Mouse (Mus musculus) hindbrain, embryonic 10.5 days (tissue): ENCODE results near the gene Nampt. TPM values are rescaled to one million over a fixed set of nuclear protein-coding genes. Genes with fewer than 3 reads are reported as not detected.
A peak's percentile ranks its signal among the peaks of the same experiment; 100 is the strongest.
"Not testable (repeated sequence)": the region's sequence is repeated elsewhere in the genome, so short reads cannot be mapped to it uniquely, and the experiment has no call there.

Source experiments
- DNase-seq: peaks from one replicate; pipeline ENCODE4 v3.0.0-alpha.2; 2017; ENCODE audit warnings: low spot score
- H3K27ac ChIP-seq: fragments of 300-500 bp; sonication (generic); 2 replicates; pipeline ENCODE4 v1.5.1; 2016; ENCODE audit warnings: mild to moderate bottlenecking, moderate library complexity
- H3K27me3 ChIP-seq: fragments of 300-500 bp; sonication (generic); 2 replicates; pipeline ENCODE4 v1.6.1; 2016; ENCODE audit warnings: mild to moderate bottlenecking; ENCODE audit not compliant: poor library complexity, insufficient read depth, severe bottlenecking
- H3K36me3 ChIP-seq: fragments of 300-500 bp; sonication (generic); 2 replicates; pipeline ENCODE4 v1.6.1; 2016; ENCODE audit warnings: mild to moderate bottlenecking, moderate library complexity
- H3K4me1 ChIP-seq: fragments of 300-500 bp; sonication (generic); replicated peaks from 2 replicates; pipeline ENCODE4 v1.6.1; 2016; ENCODE audit warnings: mild to moderate bottlenecking
- H3K4me3 ChIP-seq: fragments of 300-500 bp; sonication (generic); 2 replicates; pipeline ENCODE4 v1.5.1; 2016; ENCODE audit warnings: mild to moderate bottlenecking, moderate library complexity
- H3K9me3 ChIP-seq: fragments of 300-500 bp; sonication (generic); 2 replicates; pipeline ENCODE4 v1.6.1; 2016; ENCODE audit warnings: mild to moderate bottlenecking, moderate library complexity
- WGBS: fragments of 180-500 bp; shearing (Covaris S2); methylation state at CpG from one replicate; pipeline ENCODE4 v1.1.7; 2016; 5-methylcytosine and 5-hydroxymethylcytosine counted together
- polyA plus RNA-seq: library from polyadenylated mRNA; unstranded; fragments of >200 nt; fragmentation: Nextera tagmentation; extraction: Ambion mirVana; gene quantifications from 2 replicates; pipeline ENCODE4 v1.2.1, GENCODE M21; 2016

Nampt gene
- polyA plus RNA-seq, 1 experiment from 2014 or later: 26.6 TPM

DNA sequence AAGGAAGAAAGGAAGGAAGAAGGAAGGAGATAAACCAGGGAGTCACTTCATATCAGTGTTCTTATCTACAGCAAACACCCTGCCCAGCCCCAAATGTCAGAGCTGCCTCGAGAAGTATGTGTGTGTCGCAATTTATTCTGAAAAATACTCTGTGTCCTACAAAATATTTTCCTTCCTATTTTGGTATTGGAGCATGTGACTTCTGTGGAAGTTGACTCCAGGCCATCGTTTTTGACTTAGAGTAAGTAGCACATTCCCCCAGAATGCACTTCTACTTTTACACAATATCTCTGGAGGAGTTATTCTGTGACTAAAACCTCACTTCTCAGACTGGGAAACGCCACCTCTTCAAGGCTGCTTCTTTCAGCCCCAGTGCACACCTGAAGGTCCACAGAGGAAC, 71.1 kb downstream of the Nampt start:
- no peak overlapping the region for H3K4me3 ChIP-seq
- H3K4me1 ChIP-seq: peaks cover 5% of the 10 kb centered on the region
- no peak for DNase-seq
- H3K27me3 ChIP-seq: no peaks in the 10 kb centered on the region
- 81% methylated on average over 4 of the region's 4 CpGs for WGBS
- no peaks in the 10 kb centered on the region for H3K36me3 ChIP-seq
- no peaks in the 10 kb centered on the region for H3K9me3 ChIP-seq
- no peak overlapping the region for H3K27ac ChIP-seq

DNA sequence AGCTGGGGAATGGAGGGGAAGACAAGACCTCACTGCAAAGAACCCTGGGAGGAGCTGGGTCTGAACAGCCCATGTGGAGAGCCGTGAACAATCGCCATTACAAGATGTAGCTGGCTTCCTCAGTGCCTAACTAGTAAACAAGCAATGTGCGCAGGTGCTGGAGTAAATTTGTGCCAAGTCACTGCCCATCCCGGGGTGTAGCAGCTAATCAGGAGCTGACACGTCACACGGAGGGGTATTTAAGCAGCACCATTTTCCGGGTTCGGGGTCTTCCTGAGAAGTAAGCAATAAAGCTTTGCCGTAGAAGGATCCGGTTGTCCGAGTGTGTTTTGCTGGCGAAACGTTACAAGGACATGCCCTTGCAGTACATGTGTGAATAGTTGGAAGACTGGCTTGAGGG, 71.9 kb downstream of the Nampt start:
- H3K27ac ChIP-seq, H3K9me3 ChIP-seq, H3K4me3 ChIP-seq, DNase-seq, H3K27me3 ChIP-seq, H3K36me3 ChIP-seq, H3K4me1 ChIP-seq: not testable (repeated sequence)
- 93% methylated on average over 13 of the region's 13 CpGs for WGBS

DNA sequence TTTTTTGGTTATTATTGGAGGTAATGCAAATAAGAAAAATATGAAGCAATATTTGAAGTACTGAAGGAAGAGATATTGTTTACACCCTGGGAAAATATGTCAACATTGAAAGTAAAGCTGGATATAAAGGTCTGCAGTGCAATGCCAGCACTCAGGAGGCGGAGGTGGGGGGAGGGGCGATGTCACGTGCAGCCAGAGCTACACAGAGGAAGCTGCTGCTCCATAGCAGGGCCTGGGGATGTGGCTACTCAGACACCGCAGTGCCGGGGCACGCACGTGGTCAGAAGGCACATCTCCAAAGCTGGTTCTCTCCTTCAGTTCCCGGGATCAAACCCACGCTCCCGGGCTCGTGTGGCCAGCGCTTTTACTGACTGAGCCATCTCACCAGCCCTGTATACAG, 73.9 kb downstream of the Nampt start:
- Histone ChIP-seq H3K27me3 (peaks cover 5% of the 10 kb centered on the region; the same call in 1 of the 2 replicates), H3K27ac (no peak overlapping the region), H3K36me3 (no peaks in the 10 kb centered on the region), H3K4me1 (peaks cover 5% of the 10 kb centered on the region), H3K9me3 (no peaks in the 10 kb centered on the region), H3K4me3 (no peak overlapping the region)
- DNase-seq: peak; percentile 41
- WGBS: 43% methylated on average over 12 of the region's 12 CpGs

DNA sequence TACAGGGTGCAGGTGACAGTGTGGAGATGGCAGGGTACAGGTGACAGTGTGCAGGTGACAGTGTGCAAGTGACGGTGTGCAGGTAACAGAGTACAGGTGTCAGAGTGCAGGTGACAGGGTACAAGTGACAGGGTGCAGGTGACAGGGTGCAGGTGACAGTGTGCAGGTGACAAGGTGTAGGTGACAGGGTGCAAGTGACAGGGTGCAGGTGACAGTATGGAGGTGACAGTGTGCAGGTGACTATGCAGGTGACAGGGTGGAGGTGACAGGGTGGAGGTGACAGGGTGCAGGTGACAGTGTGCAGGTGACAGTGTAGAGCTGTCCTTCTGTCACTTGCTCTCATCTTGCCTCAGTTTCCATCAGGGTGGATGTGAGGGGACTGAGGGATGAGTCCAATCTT, 76.5 kb downstream of the Nampt start:
- Histone ChIP-seq H3K4me3 (no peak overlapping the region), H3K27ac (no peak overlapping the region), H3K36me3 (no peaks in the 10 kb centered on the region), H3K27me3 (peaks cover 5% of the 10 kb centered on the region; the same call in 1 of the 2 replicates), H3K9me3 (no peaks in the 10 kb centered on the region), H3K4me1 (peaks cover 5% of the 10 kb centered on the region)
- DNase-seq: no peak
- 93% methylated on average over 1 of the region's 1 CpGs for WGBS

DNA sequence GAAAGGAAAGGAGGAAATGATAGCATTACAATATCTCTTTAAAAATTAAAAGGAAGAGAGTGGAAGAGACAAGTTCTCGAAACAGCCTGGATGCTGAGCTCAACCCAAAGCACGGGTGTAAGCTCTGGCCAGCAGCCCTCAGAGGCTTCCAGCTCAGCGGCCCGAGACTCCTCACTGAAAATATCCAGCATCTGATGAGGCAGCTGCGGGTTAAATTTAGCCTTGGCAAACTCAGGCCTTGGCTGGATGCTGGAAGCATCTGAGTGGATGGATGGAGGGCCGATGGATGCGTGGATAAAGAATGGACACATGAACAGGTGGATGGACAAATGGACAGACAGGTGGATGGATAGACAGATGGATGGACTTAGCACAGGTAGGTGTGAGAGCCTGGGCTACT, 77.2 kb downstream of the Nampt start:
- H3K4me3 ChIP-seq: no peak overlapping the region
- WGBS: 88% methylated on average over 7 of the region's 7 CpGs

DNA sequence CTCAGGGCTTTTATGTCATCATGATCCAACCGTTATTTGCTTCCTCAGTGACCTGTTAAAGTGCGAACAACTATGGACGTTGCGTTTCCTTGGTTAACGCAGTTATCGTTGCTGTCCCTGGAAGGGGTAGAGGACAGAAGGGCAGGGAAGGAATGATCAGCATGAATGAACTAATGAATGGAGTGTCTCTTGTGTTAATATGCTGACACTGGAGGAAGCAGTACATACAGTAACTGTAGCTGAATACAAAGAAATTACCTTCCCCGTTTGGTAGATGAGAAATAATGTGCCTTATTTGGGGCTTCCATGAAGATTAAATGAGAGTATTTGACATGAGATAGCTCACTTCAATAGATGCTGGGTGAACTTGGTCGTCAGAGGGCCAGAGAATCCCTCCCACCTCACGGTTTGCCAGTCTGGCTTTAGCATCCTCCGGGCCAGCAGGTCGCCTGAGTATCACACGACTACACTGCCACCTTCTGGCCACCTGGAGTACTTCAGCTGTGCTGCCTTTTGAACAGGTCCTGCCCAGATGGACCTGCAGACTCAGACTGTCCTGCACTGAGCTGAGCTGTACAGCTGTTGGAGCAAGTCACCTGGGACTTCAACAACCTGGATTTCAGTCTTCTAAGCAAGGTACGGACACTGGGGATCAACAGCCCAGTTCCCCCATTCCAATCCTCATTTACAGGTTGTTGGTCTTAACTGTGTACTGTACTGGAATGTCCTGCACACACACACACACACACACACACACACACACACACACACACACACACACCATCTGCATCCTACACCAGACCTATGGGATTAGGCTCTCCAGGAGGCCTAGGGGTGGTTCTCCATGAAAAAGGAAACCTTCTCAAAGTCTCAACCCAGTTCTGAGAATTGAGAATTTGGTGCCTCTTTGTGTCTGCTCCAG, 78.1 kb downstream of the Nampt start:
- peak; percentile 87 for DNase-seq
- no peak overlapping the region for H3K4me3 ChIP-seq
- H3K27ac ChIP-seq: no peak overlapping the region
- H3K4me1 ChIP-seq: peaks cover 5% of the 10 kb centered on the region
- no peaks in the 10 kb centered on the region for H3K36me3 ChIP-seq
- 50% methylated on average over 13 of the region's 13 CpGs for WGBS
- H3K9me3 ChIP-seq: no peaks in the 10 kb centered on the region
- H3K27me3 ChIP-seq: peaks cover 5% of the 10 kb centered on the region; the same call in 1 of the 2 replicates

More for the DNA sequence above, 77.2 kb downstream of the Nampt start:
- Histone ChIP-seq H3K4me1 (peaks cover 5% of the 10 kb centered on the region), H3K9me3 (no peaks in the 10 kb centered on the region), H3K36me3 (no peaks in the 10 kb centered on the region), H3K27ac (no peak overlapping the region), H3K27me3 (peaks cover 5% of the 10 kb centered on the region; the same call in 1 of the 2 replicates)
- DNase-seq: no peak

DNA sequence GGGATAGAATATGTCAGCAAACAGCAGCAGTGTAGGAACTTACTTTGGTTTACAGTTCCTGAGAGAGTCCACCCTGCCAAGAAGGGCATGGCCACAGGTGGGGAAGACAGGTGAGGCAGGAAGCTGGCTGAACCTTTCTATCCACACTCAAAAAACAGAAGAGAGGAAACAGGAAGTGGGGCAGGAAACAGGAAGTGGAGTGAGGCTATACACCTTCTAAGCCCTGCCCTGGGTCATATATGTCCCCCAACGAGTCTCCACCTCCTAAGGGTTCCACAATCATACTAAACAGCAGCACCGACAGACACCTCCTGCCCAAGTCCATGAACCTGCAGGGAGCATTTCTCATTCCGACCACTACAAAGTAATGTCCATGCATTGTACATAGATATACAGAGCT, 81.7 kb downstream of the Nampt start:
- no peaks in the 10 kb centered on the region for H3K9me3 ChIP-seq
- H3K4me3 ChIP-seq: no peak overlapping the region
- H3K36me3 ChIP-seq: no peaks in the 10 kb centered on the region
- DNase-seq: no peak
- no peak overlapping the region for H3K27ac ChIP-seq
- H3K4me1 ChIP-seq: no peaks in the 10 kb centered on the region
- H3K27me3 ChIP-seq: peaks cover 5% of the 10 kb centered on the region; the same call in 1 of the 2 replicates
- WGBS: 91% methylated on average over 3 of the region's 3 CpGs

Other genes with a start within 250 kb of the Nampt start
- gene Sypl, start 134.3 kb downstream of the Nampt start, polyA plus RNA-seq: 40.9 and 48.8 TPM in 2 replicates